Mouse (Mus musculus): ENCODE data around the gene Gm13057. TPM values are rescaled to one million over a fixed set of nuclear protein-coding genes. Genes with fewer than 3 reads are reported as not detected.
"Not testable (repeated sequence)": the region's sequence is repeated elsewhere in the genome, so short reads cannot be mapped to it uniquely, and the experiment has no call there.

Gene Gm13057
- not detected for total RNA-seq (2021)
- long read RNA-seq, experiment 1 = 0 reads
- long read RNA-seq, experiment 2 = 0 reads

DNA sequence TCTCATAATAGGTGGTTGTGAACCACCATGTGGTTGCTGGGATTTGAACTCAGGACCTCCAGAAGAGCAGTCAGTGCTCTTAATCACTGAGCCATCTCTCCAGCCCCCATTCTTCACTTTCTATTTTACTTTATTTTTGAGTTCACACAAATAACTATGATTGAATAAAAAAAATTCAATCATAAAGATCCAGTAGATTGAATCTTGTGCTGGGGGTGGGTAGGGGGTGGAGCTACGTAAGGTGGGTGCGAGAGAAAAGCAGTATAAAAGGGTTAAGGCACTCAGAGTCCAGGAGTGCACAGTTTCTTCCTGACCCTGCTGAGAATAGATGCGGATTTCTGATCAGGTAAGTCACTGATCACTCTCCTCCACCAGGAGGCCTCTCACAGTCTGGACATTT, at the start of gene Gm13057, which contains the start of gene BC080695:
Gene Gm13057, plus strand, starts transcription at position 310 of the 400 bp plus-strand sequence.
Gene BC080695, plus strand, starts transcription at position 301 of the 400 bp plus-strand sequence.
- DNase-seq (ENCODE audit: low spot score in 2 of 2) = not testable (repeated sequence)

DNA sequence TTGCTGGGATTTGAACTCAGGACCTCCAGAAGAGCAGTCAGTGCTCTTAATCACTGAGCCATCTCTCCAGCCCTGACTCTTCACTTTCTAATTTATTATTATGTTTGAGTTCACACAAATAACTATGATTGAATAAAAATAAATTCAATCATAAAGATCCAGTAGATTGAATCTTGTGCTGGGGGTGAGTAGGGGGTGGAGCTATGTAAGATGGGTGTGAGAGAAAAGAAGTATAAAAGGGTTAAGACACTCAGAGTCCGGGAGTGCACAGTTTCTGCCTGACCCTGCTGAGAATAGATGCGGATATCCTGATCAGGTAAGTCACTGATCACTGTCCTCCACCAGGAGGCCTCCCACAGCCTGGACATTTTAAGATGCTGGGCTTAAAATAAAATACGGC, 40.5 kb upstream of the Gm13057 start, which contains the start of gene Gm13043:
Gene Gm13043, plus strand, starts transcription at position 301 of the 400 bp plus-strand sequence.
- no peak for DNase-seq (ENCODE audit: low spot score in 2 of 2)

DNA sequence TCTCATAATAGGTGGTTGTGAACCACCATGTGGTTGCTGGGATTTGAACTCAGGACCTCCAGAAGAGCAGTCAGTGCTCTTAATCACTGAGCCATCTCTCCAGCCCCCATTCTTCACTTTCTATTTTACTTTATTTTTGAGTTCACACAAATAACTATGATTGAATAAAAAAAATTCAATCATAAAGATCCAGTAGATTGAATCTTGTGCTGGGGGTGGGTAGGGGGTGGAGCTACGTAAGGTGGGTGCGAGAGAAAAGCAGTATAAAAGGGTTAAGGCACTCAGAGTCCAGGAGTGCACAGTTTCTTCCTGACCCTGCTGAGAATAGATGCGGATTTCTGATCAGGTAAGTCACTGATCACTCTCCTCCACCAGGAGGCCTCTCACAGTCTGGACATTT, 15.9 kb upstream of the Gm13057 start, which contains the start of gene Gm13040:
Gene Gm13040, plus strand, starts transcription at position 301 of the 400 bp plus-strand sequence.
- DNase-seq (ENCODE audit: low spot score in 2 of 2) = not testable (repeated sequence)

Other genes starting within 250 kb of the Gm13057 start
- 1 to 10 TPM; 1.4 to 2.3 TPM for gene Lrrc38, start 202.0 kb upstream of the Gm13057 start, total RNA-seq (2021)
- not detected for gene Pramel1, start 157.3 kb upstream of the Gm13057 start, total RNA-seq (2021)
- 10 to 100 TPM; 14.0 to 14.8 TPM for gene Pramef8, start 139.3 kb upstream of the Gm13057 start, total RNA-seq (2021)
- gene Oog4, start 101.4 kb upstream of the Gm13057 start, total RNA-seq (2021) = not detected
- gene Gm13043, start 40.4 kb upstream of the Gm13057 start, total RNA-seq (2021) = not detected
- not detected for gene Gm13040, start 15.8 kb upstream of the Gm13057 start, total RNA-seq (2021)
- not detected for gene BC080695, start within 50 bp of the Gm13057 start, total RNA-seq (2021)
- not detected for gene Gm13083, start 63.3 kb downstream of the Gm13057 start, total RNA-seq (2021)
- gene Gm13088, start 105.5 kb downstream of the Gm13057 start, total RNA-seq (2021) = not detected
- not detected for gene Gm13089, start 151.0 kb downstream of the Gm13057 start, total RNA-seq (2021)
- not detected for gene Gm13078, start 167.7 kb downstream of the Gm13057 start, total RNA-seq (2021)
- not detected for gene Gm13023, start 237.6 kb downstream of the Gm13057 start, total RNA-seq (2021)